Mouse (Mus musculus): Measurements from ENCODE around the gene Tekt4.

DNA sequence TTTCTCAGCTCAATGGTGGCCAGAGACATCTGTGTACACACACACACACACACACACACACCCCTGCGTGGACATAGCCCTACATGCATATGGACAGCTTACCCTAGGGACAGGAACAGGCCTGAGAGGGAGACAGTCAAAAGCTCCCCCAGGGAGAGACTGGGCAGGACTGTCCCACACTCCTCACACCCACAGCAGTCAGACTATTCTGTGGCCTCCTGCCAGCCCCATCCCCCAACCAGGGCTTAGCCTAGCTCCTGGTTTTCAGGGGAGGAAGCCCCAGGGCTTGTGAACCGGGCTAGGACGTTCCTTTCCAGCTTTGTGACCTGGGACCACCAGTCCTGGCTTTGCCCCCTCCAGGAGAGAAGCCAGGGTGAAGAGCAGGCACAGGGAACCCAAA lies 38.2 kb upstream of the Tekt4 start:
- TF ChIP-seq CTCF (IDR thresholded peaks at IDR 0.05; ENCODE audit: low read depth, low read length): no peak
- TF ChIP-seq POLR2A (IDR thresholded peaks at IDR 0.05; ENCODE audit: extremely low read depth, insufficient read depth, low read length): no peak

All from liver, adult 2 months (tissue).